Mouse (Mus musculus): ENCODE measurements at regions not wholly inside any gene's neighbourhood (a gene's known extent, or its start where the extent isn't known, plus 50 kb on each side); places are given as distances from the start of the nearest gene placed in this dataset.

DNA sequence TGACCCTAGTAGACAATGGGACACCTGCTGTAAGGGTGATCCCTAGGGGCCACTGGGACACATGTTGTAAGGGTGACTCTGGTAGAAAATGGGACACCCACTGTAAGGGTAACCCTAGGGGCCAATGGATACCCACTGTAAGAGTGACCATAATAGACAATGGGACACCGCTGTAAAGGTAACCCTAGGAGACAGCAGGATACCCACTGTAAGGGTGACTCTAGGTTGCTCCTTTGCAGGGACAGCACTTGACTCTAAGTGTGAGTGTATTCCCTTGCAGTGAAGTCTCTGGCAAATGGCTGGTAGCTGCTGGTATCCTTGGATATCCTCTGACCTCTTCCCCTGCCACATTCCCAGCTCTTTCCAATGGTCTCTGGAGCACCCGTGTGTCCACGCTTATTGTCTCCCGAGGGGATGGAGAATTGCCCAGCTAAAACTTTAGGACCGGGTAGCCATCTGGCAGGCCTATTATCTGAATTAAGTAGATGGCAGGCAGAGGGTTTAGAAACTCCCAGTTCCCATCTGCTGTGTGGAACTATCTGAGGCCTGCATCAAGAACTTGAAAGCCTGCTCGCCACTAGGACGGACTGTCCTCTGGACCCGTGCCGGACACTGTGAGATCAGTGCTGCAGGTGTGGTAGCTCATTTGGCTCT is 70.8 kb upstream of the Plxnc1 start:
- no peak overlapping the region for H3K4me3 ChIP-seq
- no peak for DNase-seq (ENCODE audit: low spot score)
- H3K36me3 ChIP-seq, result no peaks in the 10 kb centered on the region
- WGBS, result 94% methylated on average over 9 of the region's 9 CpGs
- H3K27ac ChIP-seq, result no peak overlapping the region
- H3K9me3 ChIP-seq (replicated peaks), result no peaks in the 10 kb centered on the region
- no peaks in the 10 kb centered on the region for H3K27me3 ChIP-seq (ENCODE audit: low read depth, poor library complexity, severe bottlenecking)
- no peaks in the 10 kb centered on the region for H3K4me1 ChIP-seq

DNA sequence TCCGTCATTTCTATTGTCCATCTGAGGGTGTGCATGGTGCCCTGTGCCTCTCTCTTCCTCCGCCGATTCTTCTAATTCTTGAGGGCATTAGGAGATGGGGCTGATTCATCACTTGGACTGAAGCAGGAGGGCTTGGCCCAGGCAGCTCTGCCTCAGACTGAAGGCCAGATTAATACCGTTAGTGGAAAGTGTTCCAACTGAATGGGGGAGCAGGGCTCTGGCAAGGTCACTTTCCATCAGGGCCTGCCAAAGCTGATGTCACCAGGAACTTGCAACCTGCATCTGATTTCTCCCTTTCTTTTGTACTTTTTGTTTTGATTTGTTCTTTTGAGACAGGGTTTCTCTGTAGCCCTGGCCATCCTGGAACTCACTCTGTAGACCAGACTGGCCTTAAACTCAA is 69.3 kb upstream of the Plxnc1 start:
- Histone ChIP-seq H3K9me3 (replicated peaks) (no peaks in the 10 kb centered on the region), H3K27ac (no peak overlapping the region), H3K36me3 (no peaks in the 10 kb centered on the region), H3K27me3 (ENCODE audit: low read depth, poor library complexity, severe bottlenecking) (no peaks in the 10 kb centered on the region), H3K4me3 (no peak overlapping the region), H3K4me1 (no peaks in the 10 kb centered on the region)
- DNase-seq (ENCODE audit: low spot score), result no peak
- WGBS, result 85% methylated on average over 4 of the region's 4 CpGs

DNA sequence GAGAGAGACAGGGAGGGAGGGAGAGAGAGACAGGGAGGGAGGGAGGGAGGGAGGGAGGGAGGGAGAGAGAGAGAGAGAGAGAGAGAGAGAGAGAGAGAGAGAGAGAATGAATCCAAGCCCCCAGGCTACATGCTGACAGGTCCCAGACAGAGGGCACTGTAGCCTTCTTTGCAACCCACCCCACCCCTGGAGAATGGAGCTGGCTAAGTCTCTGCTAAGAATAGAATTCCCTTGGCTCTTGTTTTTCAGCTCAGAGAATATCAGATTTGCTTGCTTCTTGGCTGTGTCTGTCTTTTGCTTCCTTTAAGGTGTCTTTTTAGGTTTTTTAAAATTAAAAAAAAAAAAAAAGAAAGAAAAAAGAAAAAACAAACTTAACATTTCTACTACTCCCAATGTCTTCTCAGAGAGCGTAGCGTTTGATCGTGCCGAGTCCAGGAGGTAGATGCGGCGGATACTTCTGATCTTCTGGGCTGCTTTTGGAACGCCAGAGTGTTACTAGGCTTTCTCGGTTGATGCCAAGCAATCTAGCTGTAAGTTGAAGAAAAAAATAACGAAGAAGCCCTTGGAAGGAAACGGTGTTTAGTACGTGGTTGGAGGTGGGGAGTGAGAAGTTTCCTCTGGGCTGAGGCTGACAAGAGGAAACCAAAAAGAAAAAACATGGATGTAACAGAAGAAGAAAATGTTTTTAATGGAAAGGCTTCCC is 68.7 kb upstream of the Plxnc1 start:
- Histone ChIP-seq H3K4me1 (no peaks in the 10 kb centered on the region), H3K27ac (no peak overlapping the region), H3K27me3 (ENCODE audit: low read depth, poor library complexity, severe bottlenecking) (no peaks in the 10 kb centered on the region), H3K9me3 (replicated peaks) (no peaks in the 10 kb centered on the region), H3K4me3 (no peak overlapping the region), H3K36me3 (no peaks in the 10 kb centered on the region)
- DNase-seq (ENCODE audit: low spot score), result no peak
- WGBS, result 93% methylated on average over 11 of the region's 11 CpGs

DNA sequence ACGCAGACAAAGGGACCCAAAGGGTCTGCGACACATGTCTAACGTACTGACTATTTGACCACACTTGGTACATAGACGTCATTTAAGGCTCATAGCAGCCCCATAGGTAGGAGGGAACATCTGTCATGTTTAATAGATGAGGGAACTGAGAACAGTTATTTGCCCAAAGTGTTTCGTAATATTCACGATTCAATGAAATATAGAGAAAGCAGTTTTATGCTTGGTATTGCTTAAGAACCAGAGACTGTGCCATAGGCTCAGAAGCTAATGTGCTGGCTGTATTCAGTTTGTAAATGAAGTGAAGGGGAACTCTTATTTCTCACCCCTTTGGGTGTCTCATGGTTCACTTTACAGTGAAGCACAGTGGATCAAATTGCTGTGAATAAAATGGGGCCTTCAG is 65.7 kb upstream of the Plxnc1 start:
- 94% methylated on average over 6 of the region's 6 CpGs for WGBS
- Histone ChIP-seq H3K9me3 (replicated peaks) (no peaks in the 10 kb centered on the region), H3K27ac (no peak overlapping the region), H3K36me3 (no peaks in the 10 kb centered on the region), H3K4me1 (no peaks in the 10 kb centered on the region), H3K4me3 (no peak overlapping the region), H3K27me3 (ENCODE audit: low read depth, poor library complexity, severe bottlenecking) (no peaks in the 10 kb centered on the region)
- DNase-seq (ENCODE audit: low spot score), result no peak

DNA sequence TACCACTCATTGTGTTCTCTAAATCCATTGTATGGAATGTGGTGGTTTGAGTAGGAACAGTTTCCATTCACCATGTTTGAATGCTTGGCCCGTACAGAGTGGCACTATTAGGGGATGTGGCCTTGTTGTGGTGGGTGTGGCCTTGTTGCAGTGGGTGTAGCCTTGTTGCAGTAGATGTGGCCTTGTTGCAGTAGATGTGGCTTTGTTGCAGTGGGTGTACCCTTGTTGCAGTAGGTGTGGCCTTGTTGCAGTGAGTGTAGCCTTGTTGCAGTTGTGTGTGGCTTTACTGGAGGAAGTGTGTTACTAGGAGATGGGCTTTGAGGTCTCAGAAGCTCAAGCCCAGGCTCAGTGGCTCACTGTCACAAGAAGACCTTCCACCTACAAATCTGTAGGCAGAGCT is 64.4 kb upstream of the Plxnc1 start:
- no peak for DNase-seq (ENCODE audit: low spot score)
- Histone ChIP-seq H3K4me3 (no peak overlapping the region), H3K27ac (no peak overlapping the region), H3K36me3 (no peaks in the 10 kb centered on the region), H3K9me3 (replicated peaks) (no peaks in the 10 kb centered on the region), H3K27me3 (ENCODE audit: low read depth, poor library complexity, severe bottlenecking) (no peaks in the 10 kb centered on the region), H3K4me1 (no peaks in the 10 kb centered on the region)
- whole genome bisulfite sequencing, result 89% methylated on average over 1 of the region's 1 CpGs

DNA sequence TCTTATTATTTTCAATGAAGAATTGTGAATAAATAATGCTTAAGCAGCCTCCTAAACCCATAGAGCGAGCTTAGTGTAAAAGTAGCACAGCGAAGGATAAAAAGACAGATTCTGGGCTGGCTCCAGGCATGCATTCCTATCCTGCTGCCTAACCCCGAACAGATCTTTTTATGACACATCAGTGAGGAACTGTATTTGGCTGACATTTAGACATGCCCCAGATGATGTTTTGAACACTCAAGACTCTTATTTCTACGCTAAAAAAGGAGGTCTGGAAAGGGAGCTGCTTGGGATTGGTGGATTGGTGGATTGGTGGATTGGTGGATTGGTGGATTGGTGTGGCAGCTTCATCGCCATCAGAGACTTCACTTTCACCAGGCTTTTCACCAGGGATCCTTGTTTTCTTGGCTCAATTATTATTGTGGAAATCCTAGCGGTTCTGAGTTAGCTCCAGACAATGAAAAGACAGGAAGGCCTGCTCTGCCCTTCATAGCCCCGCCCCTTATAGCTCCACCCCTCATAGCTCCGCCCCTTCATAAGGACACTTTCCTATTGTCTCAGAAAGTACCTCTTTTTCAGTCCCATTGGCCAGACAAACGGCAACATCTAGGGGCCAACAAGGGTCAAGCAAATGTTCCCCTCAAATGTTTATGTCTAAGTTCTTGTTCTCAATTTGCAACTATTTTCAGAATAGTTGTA is 59.6 kb upstream of the Plxnc1 start:
- 87% methylated on average over 9 of the region's 9 CpGs for WGBS
- Histone ChIP-seq H3K27ac (no peak overlapping the region), H3K36me3 (no peaks in the 10 kb centered on the region), H3K4me3 (no peak overlapping the region), H3K9me3 (replicated peaks) (no peaks in the 10 kb centered on the region), H3K27me3 (ENCODE audit: low read depth, poor library complexity, severe bottlenecking) (no peaks in the 10 kb centered on the region), H3K4me1 (peaks cover 6% of the 10 kb centered on the region; the same call in 1 of the 2 replicates)
- DNase-seq (ENCODE audit: low spot score), result no peak

DNA sequence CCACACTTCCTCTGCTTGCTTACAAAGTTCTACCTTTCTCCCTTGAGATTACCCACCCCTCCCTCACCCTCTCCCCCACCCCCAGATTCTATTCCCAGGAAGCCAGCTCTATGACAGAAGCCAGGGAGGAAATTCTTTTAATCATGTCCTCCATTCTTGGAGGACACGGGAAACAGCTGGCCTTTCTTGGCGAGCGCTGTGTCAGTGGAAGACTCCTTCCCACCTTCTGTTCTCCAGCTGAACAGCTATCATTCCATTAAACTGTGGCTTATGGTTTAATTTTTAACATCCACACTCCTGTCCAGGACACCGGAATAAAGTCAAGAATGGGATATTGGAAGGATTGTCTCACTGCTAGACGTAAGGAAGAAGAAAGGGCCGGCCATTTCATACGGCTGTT is 59.0 kb upstream of the Plxnc1 start:
- DNase-seq (ENCODE audit: low spot score), result no peak
- no peaks in the 10 kb centered on the region for H3K36me3 ChIP-seq

DNA sequence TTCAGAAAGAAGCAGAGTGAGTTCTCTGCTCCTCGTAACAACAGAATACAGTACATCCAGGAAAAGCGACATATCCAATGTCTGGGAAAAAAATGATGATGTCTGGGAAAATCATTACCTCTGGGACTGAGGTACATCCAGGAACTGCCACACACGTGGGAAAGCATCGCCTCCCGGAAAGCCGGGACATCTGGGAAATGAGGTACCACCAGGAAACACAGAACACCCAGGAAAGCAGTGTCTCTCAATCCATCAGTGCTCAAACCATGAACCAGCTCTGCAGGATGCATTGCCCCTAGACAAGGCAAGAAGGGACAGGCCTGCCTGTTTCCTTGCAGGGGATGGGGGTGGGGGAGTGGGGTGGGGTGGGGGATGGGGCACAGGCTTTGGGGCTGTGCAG is 57.0 kb upstream of the Plxnc1 start:
- H3K4me3 ChIP-seq, result no peak overlapping the region
- no peaks in the 10 kb centered on the region for H3K36me3 ChIP-seq
- no peak for DNase-seq (ENCODE audit: low spot score)
- H3K27ac ChIP-seq, result no peak overlapping the region
- H3K27me3 ChIP-seq (ENCODE audit: low read depth, poor library complexity, severe bottlenecking), result no peaks in the 10 kb centered on the region
- peaks cover 6% of the 10 kb centered on the region; the same call in 1 of the 2 replicates for H3K4me1 ChIP-seq
- WGBS, result 80% methylated on average over 6 of the region's 6 CpGs
- H3K9me3 ChIP-seq (replicated peaks), result no peaks in the 10 kb centered on the region

More for the DNA sequence above, 59.0 kb upstream of the Plxnc1 start:
- peaks cover 6% of the 10 kb centered on the region; the same call in 1 of the 2 replicates for H3K4me1 ChIP-seq
- no peak overlapping the region for H3K4me3 ChIP-seq
- H3K9me3 ChIP-seq (replicated peaks), result no peaks in the 10 kb centered on the region
- 93% methylated on average over 7 of the region's 7 CpGs for WGBS
- H3K27me3 ChIP-seq (ENCODE audit: low read depth, poor library complexity, severe bottlenecking), result no peaks in the 10 kb centered on the region
- H3K27ac ChIP-seq, result no peak overlapping the region

DNA sequence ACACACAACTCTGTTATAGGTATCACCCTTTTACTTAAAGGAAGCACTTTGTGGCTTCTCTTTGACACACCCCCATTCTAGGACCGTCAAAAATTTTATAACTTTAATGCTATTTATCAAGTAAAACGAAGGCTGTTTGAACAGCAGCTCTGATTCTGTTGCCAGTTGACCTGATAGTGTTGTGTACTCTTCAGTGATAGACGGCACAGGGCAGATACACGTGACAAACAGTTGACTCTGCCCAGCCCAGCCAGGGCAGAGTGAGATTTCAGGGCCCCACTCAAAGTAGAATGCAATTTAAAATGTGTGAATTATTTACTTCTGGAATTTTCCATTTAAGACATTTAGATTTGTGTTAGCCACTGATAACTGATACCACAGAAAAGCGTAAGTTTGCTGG is 55.1 kb upstream of the Plxnc1 start:
- Histone ChIP-seq H3K27me3 (ENCODE audit: low read depth, poor library complexity, severe bottlenecking) (no peaks in the 10 kb centered on the region), H3K27ac (no peak overlapping the region), H3K4me3 (no peak overlapping the region), H3K36me3 (no peaks in the 10 kb centered on the region), H3K4me1 (peaks cover 6% of the 10 kb centered on the region; the same call in 1 of the 2 replicates), H3K9me3 (replicated peaks) (no peaks in the 10 kb centered on the region)
- WGBS, result 92% methylated on average over 5 of the region's 5 CpGs
- DNase-seq (ENCODE audit: low spot score), result no peak
